Mouse (Mus musculus) heart, embryonic 16.5 days (tissue): ENCODE measurements around the gene Msln. TPM values are rescaled to one million over a fixed set of nuclear protein-coding genes. Genes with fewer than 3 reads are reported as not detected.
"Not testable (repeated sequence)": the region's sequence is repeated elsewhere in the genome, so short reads cannot be mapped to it uniquely, and the experiment has no call there.

ENCODE experiments used
- ATAC-seq: fragments of 200-750 bp; cut with Nextera tagmentation; replicated peaks from 2 replicates; pipeline ENCODE4 v1.8.0; 2017; ENCODE audit warnings: moderate number of reproducible peaks; ENCODE audit not compliant: insufficient read depth, low FRiP score; ENCODE audit errors: extremely low read depth
- H3K27ac ChIP-seq: fragments of 300-500 bp; sonication (generic); 2 replicates; pipeline ENCODE4 v1.5.1; 2014; ENCODE audit warnings: mild to moderate bottlenecking, low read length, control low read depth, moderate library complexity
- H3K27me3 ChIP-seq: fragments of 300-500 bp; sonication (generic); 2 replicates; pipeline ENCODE4 v1.6.1; 2014; ENCODE audit warnings: low read length, mixed read lengths; ENCODE audit not compliant: control insufficient read depth, insufficient read depth
- H3K36me3 ChIP-seq: fragments of 300-500 bp; sonication (generic); 2 replicates; pipeline ENCODE4 v1.6.1; 2014; ENCODE audit not compliant: control insufficient read depth, insufficient read depth
- H3K4me1 ChIP-seq: fragments of 300-500 bp; sonication (generic); 2 replicates; pipeline ENCODE4 v1.6.1; 2014; ENCODE audit warnings: low read length, mixed read lengths; ENCODE audit not compliant: control insufficient read depth, insufficient read depth
- H3K4me2 ChIP-seq: fragments of 300-500 bp; sonication (generic); 2 replicates; pipeline ENCODE4 v1.6.1; 2014; ENCODE audit warnings: low read depth, mild to moderate bottlenecking, control low read depth, low read length
- H3K4me3 ChIP-seq: fragments of 300-500 bp; sonication (generic); 2 replicates; pipeline ENCODE4 v1.5.1; 2014; ENCODE audit warnings: mild to moderate bottlenecking, control low read depth, low read length
- H3K9ac ChIP-seq: fragments of 300-500 bp; sonication (generic); 2 replicates; pipeline ENCODE4 v1.6.1; 2014; ENCODE audit warnings: low read length, control low read depth
- H3K9me3 ChIP-seq: fragments of 300-500 bp; sonication (generic); replicated peaks from 2 replicates; pipeline ENCODE4 v1.6.1; 2016; ENCODE audit warnings: low read length; ENCODE audit not compliant: control insufficient read depth
- WGBS: fragments of 180-500 bp; shearing (Covaris S2); extraction: QIAGEN DNeasy Blood & Tissue Kit; methylation state at CpG from one replicate; pipeline ENCODE4 v1.1.7; 2014; 5-methylcytosine and 5-hydroxymethylcytosine counted together
- polyA plus RNA-seq: library from polyadenylated mRNA; unstranded; fragments of >200 nt; fragmentation: Nextera tagmentation; extraction: Ambion mirVana; gene quantifications from 2 replicates; pipeline ENCODE4 v1.2.1, GENCODE M21; 2015

The Msln gene
- polyA plus RNA-seq, 1 experiment from 2014 or later, result 50.0 TPM

DNA sequence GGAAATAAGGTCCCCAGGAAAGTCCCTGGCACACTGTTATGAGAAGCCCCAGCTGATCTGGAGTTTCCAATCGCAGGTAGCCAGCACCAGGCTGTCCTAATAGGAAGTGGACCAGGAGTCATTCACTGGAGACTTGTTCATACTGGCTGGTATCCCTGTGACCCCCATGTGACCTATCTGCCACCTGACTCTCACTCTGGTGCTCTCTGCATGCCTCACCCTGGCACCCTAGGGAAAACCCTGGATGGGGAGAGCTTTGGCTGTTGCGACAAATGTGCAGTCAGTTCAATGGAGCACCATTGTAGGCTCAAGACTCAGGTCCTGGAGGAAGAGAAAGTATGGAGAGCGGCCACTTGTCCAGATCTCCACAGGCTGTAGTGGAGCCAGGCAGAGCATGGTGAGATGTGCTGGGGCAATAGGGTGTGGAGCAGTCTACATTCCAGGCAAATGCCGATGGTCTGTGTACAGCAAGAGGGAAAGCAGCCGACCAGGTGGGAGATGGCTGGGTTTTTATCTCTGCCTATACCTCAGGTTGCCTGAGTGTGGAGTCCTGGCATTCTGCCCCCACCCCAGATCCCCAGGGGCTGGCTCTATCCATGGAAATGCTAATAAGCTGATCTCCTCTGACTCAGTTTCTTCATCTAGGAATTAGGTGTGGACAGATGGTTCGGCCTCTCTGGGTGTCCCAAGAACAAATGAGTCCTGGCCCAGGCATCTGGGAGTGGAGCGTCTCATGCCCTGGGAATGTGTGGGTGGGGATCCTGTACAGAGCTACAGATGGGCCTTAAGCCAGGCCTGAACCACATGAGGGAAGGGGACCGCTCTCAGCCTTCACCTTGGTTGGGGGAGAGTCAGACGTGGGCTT is 2.4 kb upstream of the Msln start:
- Histone ChIP-seq H3K4me2 (no peak overlapping the region), H3K4me3 (no peak overlapping the region), H3K27ac (no peak overlapping the region), H3K9me3 (no peaks in the 10 kb centered on the region), H3K9ac (no peak overlapping the region), H3K4me1 (no peaks in the 10 kb centered on the region), H3K27me3 (0 out of 2 replicates have a peak, but pooled peaks cover 2% of the 10 kb centered on the region), H3K36me3 (no peaks in the 10 kb centered on the region)
- no peak for ATAC-seq
- 56% methylated on average over 9 of the region's 9 CpGs for WGBS

DNA sequence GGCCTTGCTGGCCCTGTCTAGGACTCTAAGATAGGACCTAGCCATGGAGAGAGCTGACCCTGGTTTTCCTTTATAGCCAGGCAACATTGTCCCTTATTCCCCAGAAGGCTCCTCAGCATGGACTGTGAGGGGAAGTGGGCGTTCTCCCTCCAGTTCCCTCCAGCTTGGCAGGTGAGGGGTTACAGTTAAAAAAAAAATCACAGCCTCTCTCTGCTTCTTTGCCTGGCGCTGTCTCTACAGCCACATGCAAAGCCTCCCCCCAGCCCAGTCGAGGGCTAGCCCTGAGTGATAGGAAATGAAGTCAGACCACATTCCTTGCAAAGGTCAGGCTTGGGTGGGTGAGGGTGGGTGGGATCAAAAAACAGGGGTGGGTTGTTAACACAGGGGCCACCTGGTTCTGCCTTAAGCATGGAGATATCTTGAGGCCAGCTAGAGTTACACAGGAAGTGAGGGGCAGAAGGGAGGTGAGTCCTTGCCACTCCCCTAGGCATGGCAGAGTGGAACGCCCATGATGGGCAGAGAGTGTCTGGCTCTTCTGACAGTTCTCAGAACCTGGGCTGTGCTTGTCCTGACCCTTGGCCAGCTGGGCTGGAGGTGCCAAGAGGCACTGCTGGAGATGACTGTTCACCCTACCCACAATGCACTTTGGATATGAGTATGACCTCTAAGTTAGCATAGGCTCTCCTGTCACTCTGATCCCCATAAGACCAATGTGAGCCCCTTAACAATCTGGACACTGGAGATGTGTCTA is 1.6 kb upstream of the Msln start:
- H3K4me1 ChIP-seq, result 0 out of 2 replicates have a peak, but pooled peaks cover 4% of the 10 kb centered on the region
- no peaks in the 10 kb centered on the region for H3K36me3 ChIP-seq
- 0 out of 2 replicates have a peak, but pooled peaks have one; percentile 12 for ATAC-seq
- no peak overlapping the region for H3K9ac ChIP-seq
- no peak overlapping the region for H3K4me2 ChIP-seq
- H3K4me3 ChIP-seq, result no peak overlapping the region
- WGBS, result 37% methylated on average over 4 of the region's 4 CpGs
- H3K9me3 ChIP-seq, result no peaks in the 10 kb centered on the region
- no peak overlapping the region for H3K27ac ChIP-seq
- 0 out of 2 replicates have a peak, but pooled peaks cover 2% of the 10 kb centered on the region for H3K27me3 ChIP-seq

DNA sequence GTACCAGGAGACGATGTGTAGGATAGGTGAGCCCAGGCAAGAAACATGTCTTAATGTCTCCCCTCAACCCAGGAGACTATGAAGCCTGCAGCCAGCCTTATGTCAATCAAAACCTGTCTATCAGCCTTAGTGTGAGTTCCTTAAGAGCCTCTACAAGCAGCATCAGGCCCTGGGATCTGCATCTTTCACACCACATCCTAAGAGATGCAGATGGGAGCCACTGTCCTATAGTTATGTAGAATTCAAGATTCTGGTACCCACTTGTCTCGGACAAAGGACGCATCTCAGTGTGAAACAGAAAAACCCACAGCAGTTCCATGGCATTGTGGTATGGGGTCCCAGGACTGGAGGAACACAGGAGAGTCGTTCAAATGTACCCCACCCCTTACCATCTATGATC is 908 bp upstream of the Msln start:
- 76% methylated on average over 4 of the region's 4 CpGs for WGBS
- Histone ChIP-seq H3K4me1 (0 out of 2 replicates have a peak, but pooled peaks cover 4% of the 10 kb centered on the region), H3K27me3 (0 out of 2 replicates have a peak, but pooled peaks cover 2% of the 10 kb centered on the region), H3K4me2 (no peak overlapping the region), H3K27ac (no peak overlapping the region), H3K36me3 (no peaks in the 10 kb centered on the region), H3K9ac (no peak overlapping the region), H3K4me3 (no peak overlapping the region), H3K9me3 (no peaks in the 10 kb centered on the region)
- no peak for ATAC-seq

DNA sequence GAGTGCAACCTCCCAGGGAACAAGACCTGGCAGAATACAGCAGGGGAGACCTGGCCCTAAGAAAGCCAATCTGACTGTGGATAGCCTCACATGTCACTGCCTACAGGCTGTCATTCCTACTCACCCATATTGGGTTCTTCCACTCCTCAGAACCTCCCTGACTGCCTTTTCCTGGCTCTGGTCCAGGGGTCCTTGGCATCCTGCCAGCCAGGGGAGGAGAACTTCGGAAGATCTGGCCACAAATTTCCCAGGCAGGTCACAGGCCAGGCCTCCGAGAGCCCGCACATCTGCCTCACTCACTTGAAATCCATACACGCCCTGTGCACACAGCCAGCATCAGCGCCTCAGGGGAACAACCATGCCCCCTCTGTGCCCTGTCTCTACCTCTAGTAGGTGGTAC is 2.7 kb downstream of the Msln start:
- no peak for ATAC-seq
- Histone ChIP-seq H3K36me3 (no peaks in the 10 kb centered on the region), H3K9ac (no peak overlapping the region), H3K27ac (no peak overlapping the region), H3K9me3 (no peaks in the 10 kb centered on the region), H3K4me1 (0 out of 2 replicates have a peak, but pooled peaks cover 4% of the 10 kb centered on the region), H3K27me3 (no peaks in the 10 kb centered on the region), H3K4me3 (no peak overlapping the region), H3K4me2 (no peak overlapping the region)
- 17% methylated on average over 5 of the region's 5 CpGs for WGBS

DNA sequence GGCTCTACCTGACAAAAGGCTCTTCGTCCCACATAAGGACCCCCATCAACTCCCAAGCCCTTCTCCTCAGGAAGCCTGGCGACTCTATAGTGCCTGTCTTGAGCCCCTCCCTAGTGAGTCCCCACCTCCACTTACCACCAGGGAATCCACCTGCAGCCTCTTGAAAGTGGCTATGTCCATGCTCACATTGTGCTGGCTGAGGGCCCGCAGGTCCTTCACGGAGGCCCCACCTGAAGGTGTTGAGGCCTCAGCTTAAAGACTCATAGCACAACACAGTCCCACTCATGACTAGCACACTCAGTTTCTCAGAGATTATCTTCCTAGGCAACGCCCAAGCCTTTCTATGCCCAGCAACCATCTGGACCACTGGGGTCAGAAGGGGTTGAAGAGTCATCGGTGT is 4.9 kb downstream of the Msln start:
- Histone ChIP-seq H3K4me3 (no peak overlapping the region), H3K4me2 (no peak overlapping the region), H3K9me3 (no peaks in the 10 kb centered on the region), H3K27me3 (no peaks in the 10 kb centered on the region), H3K4me1 (0 out of 2 replicates have a peak, but pooled peaks cover 4% of the 10 kb centered on the region), H3K36me3 (no peaks in the 10 kb centered on the region), H3K9ac (no peak overlapping the region), H3K27ac (no peak overlapping the region)
- ATAC-seq, result no peak
- WGBS, result 73% methylated on average over 6 of the region's 6 CpGs

DNA sequence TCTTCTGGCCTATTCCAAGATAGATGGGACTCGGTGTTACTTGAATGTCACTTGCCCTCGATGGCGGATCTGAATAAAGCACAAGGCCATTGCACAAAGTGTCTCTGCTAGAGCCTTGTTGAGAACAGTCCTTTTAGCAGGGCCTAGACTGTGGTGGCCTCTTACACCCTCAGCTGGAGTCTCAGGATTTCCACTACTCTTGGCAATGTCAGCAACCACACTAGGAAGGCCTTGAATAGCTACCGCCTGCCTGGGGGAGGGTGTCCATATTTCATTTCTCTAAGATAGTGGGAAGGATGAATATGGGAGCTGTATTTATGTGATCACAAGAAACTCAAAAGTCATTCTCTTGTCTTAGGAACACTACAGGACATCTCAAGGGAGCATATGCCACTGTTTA is 5.9 kb downstream of the Msln start:
- no peaks in the 10 kb centered on the region for H3K27me3 ChIP-seq
- no peak overlapping the region for H3K4me3 ChIP-seq
- H3K27ac ChIP-seq, result no peak overlapping the region
- 0 out of 2 replicates have a peak, but pooled peaks cover 4% of the 10 kb centered on the region for H3K4me1 ChIP-seq
- no peak overlapping the region for H3K4me2 ChIP-seq
- no peak overlapping the region for H3K9ac ChIP-seq
- no peak for ATAC-seq
- H3K9me3 ChIP-seq, result no peaks in the 10 kb centered on the region
- no peaks in the 10 kb centered on the region for H3K36me3 ChIP-seq
- WGBS, result 82% methylated on average over 4 of the region's 4 CpGs

DNA sequence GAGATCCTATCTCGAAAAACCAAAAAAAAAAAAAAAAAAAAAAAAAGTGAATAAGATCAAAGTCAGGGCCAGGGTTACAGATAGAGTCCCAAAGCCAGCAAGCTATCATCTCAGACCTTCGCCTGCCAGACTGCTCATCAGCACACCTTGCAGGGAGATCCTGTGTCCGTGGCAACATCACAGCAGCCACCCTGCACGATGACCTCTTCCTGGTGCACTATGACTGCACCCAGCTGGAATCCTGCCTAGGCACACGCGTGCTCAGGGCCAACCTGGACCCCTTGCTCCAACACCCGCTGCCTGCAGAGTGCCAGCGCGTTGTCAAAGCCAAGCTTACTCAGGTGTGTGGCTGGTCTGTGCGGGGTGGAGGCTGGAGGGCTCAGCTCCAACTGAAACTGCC is 9.9 kb downstream of the Msln start:
- no peaks in the 10 kb centered on the region for H3K9me3 ChIP-seq
- H3K36me3 ChIP-seq, result no peaks in the 10 kb centered on the region
- H3K4me3 ChIP-seq, result no peak overlapping the region
- H3K27ac ChIP-seq, result no peak overlapping the region
- WGBS, result 69% methylated on average over 10 of the region's 10 CpGs
- no peak overlapping the region for H3K9ac ChIP-seq
- H3K27me3 ChIP-seq, result no peaks in the 10 kb centered on the region
- no peaks in the 10 kb centered on the region for H3K4me1 ChIP-seq
- no peak for ATAC-seq
- H3K4me2 ChIP-seq, result no peak overlapping the region

DNA sequence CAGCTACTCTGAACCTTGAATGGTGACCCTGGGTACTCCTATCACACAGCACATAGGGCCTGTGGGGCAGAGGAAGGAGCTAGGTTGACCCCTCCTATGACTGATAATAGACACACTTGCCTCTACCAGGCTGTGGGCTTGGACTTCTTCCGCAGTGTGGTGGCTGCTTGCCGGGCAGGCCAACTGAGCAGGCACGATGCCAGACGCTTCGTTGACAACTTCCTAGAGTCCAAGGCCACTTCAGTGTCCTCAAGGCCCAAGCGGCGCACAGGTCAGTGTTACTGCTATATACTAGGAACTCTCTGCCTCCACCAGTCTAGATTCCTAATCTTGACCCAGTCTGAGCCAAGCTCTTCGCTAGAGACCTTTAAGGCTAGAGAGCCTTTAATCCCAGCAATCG is 10.3 kb downstream of the Msln start:
- WGBS, result 81% methylated on average over 9 of the region's 9 CpGs
- no peak for ATAC-seq

DNA sequence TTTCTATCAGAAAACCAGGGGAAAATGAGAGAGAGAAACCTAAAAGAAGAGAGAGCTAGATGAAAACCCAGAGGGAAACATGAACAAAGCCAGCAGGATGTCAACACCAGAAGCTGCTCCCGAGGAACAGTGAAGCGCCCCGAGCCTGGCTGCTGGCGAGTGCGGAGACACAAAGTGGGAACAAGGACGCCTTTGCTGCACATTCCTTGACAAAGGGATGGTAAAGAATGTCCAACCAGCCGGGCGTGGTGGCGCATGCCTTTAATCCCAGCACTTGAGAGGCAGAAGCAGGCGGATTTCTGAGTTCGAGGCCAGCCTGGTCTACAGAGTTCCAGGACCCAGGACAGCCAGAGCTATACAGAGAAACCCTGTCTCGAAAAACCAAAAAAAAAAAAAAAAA is 12.7 kb downstream of the Msln start:
- 55% methylated on average over 12 of the region's 12 CpGs for WGBS
- not testable (repeated sequence) for H3K4me3 ChIP-seq, H3K9ac ChIP-seq, H3K4me1 ChIP-seq, H3K36me3 ChIP-seq, H3K4me2 ChIP-seq, H3K9me3 ChIP-seq, ATAC-seq, H3K27me3 ChIP-seq, H3K27ac ChIP-seq

More for the DNA sequence above, 10.3 kb downstream of the Msln start:
- Histone ChIP-seq H3K9ac (no peak overlapping the region), H3K27me3 (no peaks in the 10 kb centered on the region), H3K4me1 (no peaks in the 10 kb centered on the region), H3K36me3 (no peaks in the 10 kb centered on the region), H3K27ac (no peak overlapping the region), H3K9me3 (no peaks in the 10 kb centered on the region), H3K4me2 (no peak overlapping the region), H3K4me3 (no peak overlapping the region)
